Mouse (Mus musculus) naive thymus-derived CD4-positive, alpha-beta T cell, adult 2 months (primary cell): Measurements from ENCODE around the gene Taf3.

Source experiments
- DNase-seq: peaks from one replicate; pipeline ENCODE4 v3.0.0-alpha.2; 2011; ENCODE audit warnings: low read depth

Gene Taf3

GRCm38 (mm10) chr2:9956546-9956945 is 91.8 kb downstream of the Taf3 start:
- DNase-seq: no peak

DNA sequence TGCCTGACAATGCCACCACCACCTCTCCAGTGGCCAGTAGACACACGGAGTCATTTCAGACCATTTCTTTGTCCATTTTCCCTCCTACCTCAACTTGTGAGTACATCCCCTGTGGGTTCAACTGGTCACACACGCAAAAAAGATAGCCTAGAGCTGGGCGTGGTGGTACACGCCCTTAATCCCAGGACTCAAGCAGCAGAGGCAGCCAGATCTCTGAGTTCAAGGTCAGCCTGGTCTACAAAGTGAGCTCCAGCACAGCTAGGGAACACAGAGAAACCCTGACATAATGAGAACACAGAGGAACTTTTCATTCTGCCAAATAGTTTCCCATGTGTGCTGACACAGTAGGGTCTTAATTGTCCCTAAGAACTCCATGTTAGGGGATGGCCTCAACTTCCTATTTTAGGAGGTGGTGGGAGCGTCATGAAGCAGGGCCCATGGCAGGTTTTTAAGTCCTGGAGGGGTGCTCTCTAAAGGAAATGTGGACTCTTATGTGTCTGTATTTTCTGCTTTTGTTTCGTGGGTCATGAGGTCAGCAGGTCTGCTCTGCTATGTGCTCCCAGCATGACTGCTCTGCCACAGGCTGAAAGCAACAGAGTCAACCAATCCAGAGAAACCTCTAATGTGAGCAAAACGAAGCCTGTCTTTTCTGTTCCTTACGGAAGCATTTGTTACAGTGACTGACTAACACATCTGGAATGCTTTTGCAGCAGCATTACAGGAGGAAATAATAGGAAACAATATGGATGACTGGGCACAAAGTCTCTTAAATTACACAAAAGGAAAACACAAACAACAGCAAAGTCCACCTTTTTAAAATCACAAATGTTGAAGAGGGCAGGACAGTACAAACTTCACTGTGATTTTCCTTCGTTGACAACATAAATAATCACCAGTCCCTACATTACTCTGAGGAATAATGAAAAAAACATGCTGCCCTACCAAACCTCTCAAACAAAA is 92.5 kb downstream of the Taf3 start:
- DNase-seq: no peak

GRCm38 (mm10) chr2:9946739-9947138 is 101.7 kb downstream of the Taf3 start:
- no peak for DNase-seq

DNA sequence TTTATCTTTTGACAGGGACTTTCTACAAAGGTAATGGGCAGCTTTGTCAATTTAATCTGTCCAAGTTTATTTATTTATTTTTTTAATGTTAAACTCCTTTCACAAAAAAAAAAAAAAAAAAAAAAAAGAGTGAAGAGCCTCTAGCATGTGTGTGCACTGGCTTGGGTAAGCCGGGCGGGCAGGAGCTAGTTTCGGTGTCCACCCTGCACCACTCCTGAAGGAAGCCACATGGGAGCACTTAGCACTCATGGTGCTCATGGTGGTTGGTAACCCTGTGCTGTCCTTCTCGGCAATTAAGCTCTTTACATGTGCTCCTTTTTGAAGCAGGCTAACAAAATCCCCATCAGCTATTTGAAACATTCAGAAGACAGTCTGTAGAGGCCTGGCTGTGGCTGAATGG is 102.8 kb downstream of the Taf3 start:
- DNase-seq: no peak

GRCm38 (mm10) chr2:9943011-9943410 is 105.4 kb downstream of the Taf3 start:
- no peak for DNase-seq

GRCm38 (mm10) chr2:9939250-9939649 is 109.1 kb downstream of the Taf3 start:
- DNase-seq: no peak

GRCm38 (mm10) chr2:9935965-9936364 is 112.4 kb downstream of the Taf3 start:
- DNase-seq: no peak

DNA sequence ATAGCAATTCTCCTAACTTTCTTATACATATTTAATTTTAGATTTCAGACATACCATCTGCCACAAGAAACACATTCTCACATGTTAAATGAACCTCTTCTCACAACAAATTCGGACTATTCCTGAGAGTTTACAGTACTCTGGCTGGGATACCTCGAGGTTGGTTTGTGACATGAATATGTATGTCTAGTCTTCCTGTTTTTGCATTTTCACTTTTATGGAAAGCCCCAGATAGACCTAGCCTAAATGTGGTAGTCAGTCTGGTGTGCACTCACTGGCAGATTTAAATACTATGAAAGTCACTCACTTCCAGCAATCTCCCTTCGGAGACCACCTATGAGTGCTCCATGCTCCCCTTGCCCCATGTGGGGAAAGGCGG is 121.5 kb downstream of the Taf3 start:
- no peak for DNase-seq

DNA sequence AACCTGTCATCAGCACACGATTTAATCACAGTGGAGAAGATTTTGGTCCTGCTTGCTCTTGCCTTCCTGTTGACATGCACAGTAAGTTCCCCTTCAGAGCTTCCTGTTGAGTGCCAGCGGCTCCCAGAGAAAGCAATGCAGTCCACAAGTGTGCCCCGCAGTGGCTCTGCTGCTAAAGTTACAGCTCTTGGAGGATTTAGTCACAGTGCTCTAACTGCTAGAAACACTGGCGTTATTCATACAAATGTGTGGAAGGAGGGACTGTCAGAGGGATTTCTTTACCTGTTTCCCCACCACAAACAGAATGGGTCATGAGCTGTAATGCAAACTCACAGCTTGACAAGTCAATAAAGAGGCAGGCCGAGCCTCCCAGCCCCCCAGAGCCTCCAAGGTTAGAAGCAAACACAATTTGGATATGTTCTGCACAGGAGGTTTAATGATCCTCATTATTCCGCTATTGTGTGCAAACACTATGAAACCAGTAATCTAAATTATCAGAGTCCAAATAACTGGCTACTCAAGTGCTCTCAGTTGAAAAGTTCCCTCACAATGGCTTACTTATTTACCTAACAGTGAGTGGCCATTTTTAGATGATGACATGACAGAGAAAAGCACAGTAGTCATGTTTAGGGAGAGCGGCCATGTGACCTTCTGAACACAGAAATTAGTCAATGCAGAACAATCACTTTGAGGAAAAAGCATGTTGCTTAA is 122.0 kb downstream of the Taf3 start:
- DNase-seq: peak; percentile 8

- DNase-seq: no peak
These were observed 129.5 kb downstream of the Taf3 start for GRCm38 (mm10) chr2:9918691-9919471.

- no peak for DNase-seq
These were observed 130.8 kb downstream of the Taf3 start for GRCm38 (mm10) chr2:9917602-9918001.

- no peak for DNase-seq
These were observed 142.4 kb downstream of the Taf3 start for GRCm38 (mm10) chr2:9905995-9906394.

DNA sequence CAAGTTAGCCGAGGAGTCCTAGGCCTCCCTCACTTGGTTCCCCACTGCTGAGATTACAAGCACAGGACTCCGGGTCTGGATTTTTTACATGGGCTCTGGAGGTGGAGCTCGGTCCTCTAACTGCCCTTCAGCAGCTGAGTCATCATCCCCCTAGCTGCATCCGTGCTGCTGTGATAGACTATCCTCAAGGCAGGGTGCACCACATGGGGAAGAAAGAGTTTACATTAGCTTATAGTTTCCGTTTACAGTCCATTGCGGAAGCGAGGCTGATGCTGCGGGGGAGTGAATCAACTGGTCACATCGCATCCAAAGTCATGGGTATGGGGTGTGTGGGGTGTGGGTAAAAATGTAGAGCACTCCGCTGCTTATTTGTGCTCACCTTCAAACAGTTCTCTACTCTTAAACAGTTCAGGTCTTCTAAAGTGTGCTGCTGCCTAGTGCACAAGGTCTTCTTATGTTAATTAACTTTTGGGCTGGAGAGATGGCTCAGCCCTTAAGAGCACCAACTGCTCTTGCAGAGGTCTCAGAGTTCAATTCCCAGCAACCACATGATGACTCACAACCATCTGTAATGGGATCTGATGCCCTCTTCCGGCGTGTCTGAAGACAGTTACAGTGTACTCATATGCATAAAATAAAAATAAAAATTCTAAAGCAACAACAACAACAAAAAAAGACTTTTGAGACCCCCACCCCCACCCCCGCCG is 144.4 kb downstream of the Taf3 start:
- no peak for DNase-seq

DNA sequence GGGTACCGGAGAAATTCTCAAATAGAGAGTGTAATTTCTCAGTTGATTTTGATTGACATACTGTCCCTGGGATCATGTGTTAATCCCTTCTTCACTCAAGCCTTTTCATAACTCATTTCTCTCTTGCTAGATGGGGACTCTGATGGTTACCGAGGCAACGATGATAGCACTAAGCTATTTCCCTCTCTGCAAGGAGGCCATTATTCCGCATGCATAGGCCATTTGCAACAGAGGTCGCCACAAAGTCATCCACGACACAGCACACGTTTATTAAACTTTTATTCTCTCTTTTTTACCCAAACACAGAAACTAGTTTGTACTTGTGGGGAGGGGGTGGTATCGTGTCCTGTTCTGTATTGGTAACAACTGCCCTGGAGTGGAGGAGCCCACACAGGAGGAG is 150.6 kb downstream of the Taf3 start:
- no peak for DNase-seq

GRCm38 (mm10) chr2:9896097-9896770 is 152.2 kb downstream of the Taf3 start:
- peak; percentile 16 for DNase-seq

GRCm38 (mm10) chr2:9894836-9895593 is 153.4 kb downstream of the Taf3 start:
- peak; percentile 10 for DNase-seq

DNA sequence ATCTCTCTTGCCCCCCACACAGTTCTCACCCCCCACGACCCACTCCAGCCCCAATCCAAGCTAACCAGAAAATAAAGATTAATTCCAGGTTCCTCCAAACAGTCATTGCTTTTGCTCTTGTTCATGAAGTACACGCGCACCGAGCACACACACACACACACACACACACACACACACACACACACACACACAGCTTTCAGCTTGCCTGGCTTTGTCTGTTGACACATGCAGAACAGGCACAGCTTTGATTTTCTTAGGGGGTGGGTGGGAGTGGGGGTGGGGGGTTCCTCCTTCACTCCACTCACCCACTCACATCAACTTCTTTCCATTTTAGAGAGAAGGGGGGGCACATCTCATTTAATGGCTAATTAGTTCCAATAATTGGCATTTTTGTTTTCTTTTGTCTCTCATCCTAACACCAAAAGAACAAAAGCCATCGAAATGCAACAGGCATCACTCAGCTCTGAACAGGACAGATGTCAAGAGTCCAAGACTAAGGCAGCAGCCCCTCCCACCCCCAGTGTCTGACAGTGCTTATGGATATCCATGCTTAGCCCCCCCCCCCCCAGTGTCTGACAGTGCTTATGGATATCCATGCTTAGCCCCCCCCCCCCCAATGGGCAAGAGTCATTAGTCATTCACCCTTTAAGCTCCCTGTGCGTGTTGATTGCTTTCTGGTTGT is 155.0 kb downstream of the Taf3 start:
- DNase-seq: peak; percentile 31

GRCm38 (mm10) chr2:9892541-9892940 is 155.9 kb downstream of the Taf3 start:
- DNase-seq: no peak

DNA sequence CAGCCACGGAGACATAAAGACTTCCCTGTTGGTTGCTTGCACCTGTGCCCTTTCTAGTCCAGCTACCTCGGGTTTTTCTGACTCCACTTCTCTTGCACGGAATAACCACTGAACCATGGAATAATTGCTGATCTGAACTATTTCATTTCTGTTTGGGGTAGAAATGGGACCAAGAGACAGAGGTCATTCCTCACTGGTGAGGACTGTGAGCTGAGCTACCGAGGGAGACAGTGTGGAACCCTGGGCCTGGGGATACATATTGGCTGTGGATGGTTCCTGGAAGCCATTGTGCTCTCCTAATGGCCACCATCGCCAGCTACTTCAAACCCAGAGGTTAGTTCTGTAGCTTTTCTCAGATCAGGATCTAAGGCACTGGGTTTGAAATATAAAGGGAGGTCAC is 157.5 kb downstream of the Taf3 start:
- peak; percentile 30 for DNase-seq

DNA sequence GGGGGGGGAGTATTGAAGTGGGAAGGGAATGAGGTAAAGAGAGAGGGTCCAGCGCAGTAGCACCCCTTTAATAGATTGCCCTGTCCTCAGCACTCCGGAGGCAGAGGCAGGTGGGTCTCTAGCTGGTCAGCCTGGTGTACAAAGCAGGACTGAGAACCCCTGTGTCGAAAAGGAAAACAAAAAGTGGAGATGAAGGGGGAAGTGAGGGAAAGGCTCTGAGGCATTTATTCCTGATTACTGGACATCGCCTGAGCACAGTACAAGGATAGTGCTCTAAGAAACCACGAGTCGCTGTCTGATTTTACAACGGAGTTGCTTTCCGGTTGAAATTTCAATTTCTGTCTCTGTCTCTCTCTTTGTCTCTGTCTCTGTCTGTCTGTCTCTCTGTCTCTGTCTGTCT is 158.1 kb downstream of the Taf3 start:
- peak; percentile 35 for DNase-seq
